Comparison of ENCODE assay signal across 12 mouse cellular contexts in the genomic region with DNA sequence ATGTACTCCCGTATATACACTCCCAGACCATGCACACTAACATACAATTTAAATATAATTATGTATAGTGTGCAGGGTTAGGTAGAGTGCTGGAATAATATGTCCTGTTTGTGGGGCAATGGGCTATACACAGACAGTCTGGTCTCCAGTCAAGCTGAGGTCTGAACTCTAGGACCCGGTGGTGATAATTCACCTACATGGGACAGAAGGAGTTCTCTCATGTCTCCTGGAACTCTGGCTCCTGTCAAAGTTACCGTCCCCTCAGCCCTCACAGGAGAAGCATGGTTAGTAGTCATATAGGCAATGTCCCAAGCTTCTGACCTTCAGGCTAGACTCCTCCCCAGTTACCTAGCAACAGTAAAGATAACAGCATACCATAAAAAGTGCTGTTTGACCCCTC. TPM values are rescaled to one million over a fixed set of nuclear protein-coding genes. Genes with fewer than 3 reads are reported as not detected.
"Had no signal": no experiment of that assay in that cellular context is flagged by ENCODE, and none has a peak within 500 bp of the region (broad histone marks: within the 10 kb centered on the region; RNA-seq: fewer than 3 reads in every experiment).

No protein-coding gene starts in this region.

RNA-seq across cellular contexts. Expression of a gene that starts 44.2 kb away (rescaled TPM):
- polyA plus RNA-seq: neural tube, embryonic 12.5 days; neural tube, embryonic 13.5 days; neural tube, embryonic 14.5 days; neural tube, embryonic 15.5 days; small intestine, adult 2 months; spleen, adult 2 months; stomach, embryonic 14.5 days; stomach, embryonic 15.5 days; stomach, embryonic 16.5 days; stomach, postnatal 0 days; thymus, adult 2 months; thymus, postnatal 0 days had no signal
